Mouse (Mus musculus) T-helper 17 cell (primary cell): Measurements from ENCODE around the gene Dpep3.

ENCODE experiments used
- in situ Hi-C, 2 experiments: fragments of 300-600 bp; cut with MboI, MseI; formaldehyde crosslinking; loops; 1 replicate in 1 of 2; 2 replicates in 1 of 2; pipeline ENCODE4 v1.15.1; 2025; ENCODE audit warnings: high pct_unique_total_duplicates in 2 of 2

Dpep3 gene

DNA sequence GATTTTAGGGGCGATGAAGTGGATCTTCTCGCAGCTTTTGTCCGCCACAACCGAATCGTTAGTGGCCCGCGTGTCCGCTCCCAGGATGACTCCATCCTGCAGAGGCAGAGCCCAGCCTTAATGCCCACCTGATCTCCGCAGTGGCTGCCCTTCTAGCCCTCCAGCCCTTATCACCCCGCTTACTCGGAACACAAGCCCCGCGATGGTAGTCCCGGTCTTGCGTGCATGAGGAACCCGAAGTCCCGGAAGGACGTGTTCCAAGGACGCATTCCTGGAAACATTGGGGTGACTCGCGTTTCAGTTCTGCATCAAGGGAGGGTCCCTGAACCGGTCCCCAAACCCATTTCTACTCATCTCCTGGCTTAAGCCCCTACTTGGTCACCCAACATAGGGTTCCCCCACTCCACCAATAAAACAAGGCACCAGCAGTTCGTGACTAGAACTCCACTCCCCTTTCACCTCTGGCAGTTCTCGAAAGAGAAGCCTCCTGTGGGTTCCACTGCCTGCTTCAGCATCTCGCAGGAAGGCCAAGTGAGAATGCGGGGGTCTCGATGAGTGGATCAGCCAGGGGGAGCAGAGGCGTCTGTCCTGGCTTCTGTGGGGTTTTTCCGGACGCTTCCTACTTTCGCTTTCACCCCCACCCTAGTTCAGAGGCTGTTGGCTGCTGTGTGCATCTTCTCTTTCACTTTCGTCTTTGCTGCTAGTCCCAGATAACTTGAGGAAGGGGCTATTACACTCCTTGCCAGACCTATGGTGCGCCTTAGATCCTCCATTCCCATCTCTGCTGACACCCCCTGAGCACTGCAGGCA lies 41.5 kb downstream of the Dpep3 start:
- in situ Hi-C loops = loop anchor here in 1 of 2 experiments (5.0 kb wide), 1 partner anchor 225 kb away; no protein-coding TSS in a partner anchor

DNA sequence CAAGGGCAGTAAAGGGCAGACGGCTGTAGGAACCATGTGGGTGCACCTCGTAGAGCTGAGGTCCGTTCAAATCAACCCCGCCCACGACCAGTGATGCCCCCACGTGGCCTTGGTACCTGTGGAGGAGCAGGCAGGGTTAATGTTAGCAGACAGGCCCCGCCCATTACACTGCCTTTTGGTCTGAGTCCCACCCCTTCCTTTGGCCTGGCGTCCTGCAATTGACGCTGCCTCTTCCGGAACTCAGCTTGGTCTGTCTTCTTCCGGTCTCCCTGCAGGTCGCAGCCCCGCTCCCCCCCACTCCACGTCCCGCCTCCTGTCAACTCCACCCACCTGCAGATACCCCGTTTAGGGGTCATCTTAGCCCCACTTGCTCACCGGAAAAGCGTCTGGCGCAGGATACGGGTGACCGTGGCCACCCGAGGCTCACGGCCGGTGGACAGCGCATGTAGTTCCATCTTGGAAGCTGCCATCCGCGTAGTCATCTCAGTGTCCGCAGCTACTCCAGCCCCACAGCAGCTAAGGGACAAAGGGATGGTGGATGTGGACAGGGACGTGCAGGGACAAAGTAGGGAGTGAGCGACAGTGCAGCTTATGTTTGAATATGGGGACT lies 42.3 kb downstream of the Dpep3 start:
- in situ Hi-C loops = loop anchor here in 1 of 2 experiments (5.0 kb wide), 1 partner anchor 225 kb away; no protein-coding TSS in a partner anchor

GRCm38 (mm10) chr8:105935863-105936603 lies 43.2 kb downstream of the Dpep3 start:
- in situ Hi-C loops = loop anchor here in 1 of 2 experiments (5.0 kb wide), 1 partner anchor 224 kb away; no protein-coding TSS in a partner anchor

GRCm38 (mm10) chr8:105935105-105935504 lies 44.1 kb downstream of the Dpep3 start:
- in situ Hi-C loops = loop anchor here in 1 of 2 experiments (5.0 kb wide), 1 partner anchor 223 kb away; no protein-coding TSS in a partner anchor

DNA sequence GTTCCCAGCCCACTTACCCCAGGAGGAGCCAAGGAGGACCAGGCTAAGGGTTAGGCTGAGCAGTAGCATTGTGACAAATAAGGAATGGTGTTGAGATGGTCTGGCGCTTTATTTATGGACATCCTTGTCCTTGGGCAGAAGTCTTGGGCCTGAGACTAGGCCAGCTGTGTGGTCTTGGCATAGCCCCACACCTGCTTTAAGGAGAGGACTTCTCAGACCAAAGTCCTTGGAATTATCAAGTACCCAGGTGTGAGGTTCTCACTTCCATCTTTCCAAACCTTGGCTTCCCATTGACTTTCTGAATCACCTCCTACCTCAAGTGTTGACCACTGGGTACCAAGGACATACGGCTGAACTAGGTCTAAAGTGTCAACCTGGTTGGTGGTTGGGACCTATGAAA lies 45.5 kb downstream of the Dpep3 start, which contains the start of gene Ctrl:
TSS of gene Ctrl (minus strand) at position 101 of the 400 bp plus-strand sequence.
- in situ Hi-C loops = loop anchor here (5.0 kb wide), 2 partner anchors 46 to 221 kb away; no protein-coding TSS in a partner anchor

DNA sequence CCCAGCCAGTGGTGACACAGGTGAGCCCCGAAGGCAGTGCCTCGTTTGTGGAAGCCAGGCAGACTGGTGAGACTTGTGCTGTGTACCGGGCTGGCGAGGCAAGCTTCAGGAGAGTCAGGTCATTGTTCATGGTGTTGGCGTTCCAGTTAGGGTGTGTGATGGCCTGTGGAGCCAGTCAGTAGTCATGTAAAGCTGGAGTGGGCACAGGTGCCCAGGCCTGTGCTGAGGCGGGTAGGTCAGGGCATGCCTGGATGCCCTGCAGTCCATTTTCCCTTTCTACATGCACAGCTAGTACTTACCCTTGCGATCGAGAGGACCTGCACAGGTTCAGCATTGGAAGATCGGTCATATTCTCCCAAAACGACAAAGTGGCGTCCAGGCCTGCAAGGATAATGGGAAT lies 46.7 kb downstream of the Dpep3 start:
- in situ Hi-C loops = loop anchor here (5.0 kb wide), 2 partner anchors 45 to 220 kb away; no protein-coding TSS in a partner anchor

DNA sequence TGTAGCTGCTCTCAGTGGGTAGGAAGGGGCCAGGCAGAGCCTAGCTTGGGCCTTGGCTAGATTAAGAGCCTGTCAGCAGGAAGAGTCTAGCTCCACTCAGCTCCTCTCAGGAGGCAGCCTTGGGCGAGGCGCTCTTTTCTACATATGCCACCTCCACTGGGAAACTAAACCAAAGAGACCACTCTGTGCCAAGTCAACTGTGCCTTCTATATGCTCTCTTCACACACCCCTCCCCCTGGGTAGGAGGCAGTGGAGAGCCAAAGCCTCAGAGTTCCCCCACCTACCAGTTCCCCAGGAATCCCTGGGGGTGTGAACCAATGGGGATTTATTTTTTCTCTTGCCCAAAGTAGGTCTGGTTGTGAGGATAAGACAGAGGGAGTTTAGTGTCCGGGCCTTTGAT lies 48.0 kb downstream of the Dpep3 start:
- in situ Hi-C loops = loop anchor here (5.0 kb wide), 2 partner anchors 44 to 219 kb away; no protein-coding TSS in a partner anchor

GRCm38 (mm10) chr8:105930602-105931001 lies 48.6 kb downstream of the Dpep3 start:
- in situ Hi-C loops = loop anchor here (5.0 kb wide), 2 partner anchors 43 to 218 kb away; no protein-coding TSS in a partner anchor

DNA sequence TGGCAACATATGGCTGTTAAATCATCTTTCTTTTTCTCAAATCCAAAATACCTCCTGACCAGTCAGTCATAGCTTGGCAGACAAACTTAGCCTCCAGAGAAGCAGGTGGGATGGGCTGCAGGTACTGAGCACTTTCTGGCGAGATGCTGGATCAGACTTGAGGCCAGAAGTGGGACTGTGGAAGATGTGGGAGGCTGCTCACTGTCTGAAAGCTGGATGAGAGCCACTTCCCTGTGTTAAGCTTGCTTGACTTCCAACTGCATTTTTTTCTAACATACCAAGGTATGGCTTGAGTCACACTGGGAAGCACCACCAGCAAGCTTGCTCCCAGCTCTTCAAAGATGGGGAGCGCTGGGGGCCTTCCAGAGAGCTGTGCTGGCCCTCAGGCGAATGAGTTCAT lies 54.1 kb downstream of the Dpep3 start:
- in situ Hi-C loops = no loop called here
